ENCODE assay signal across 21 mouse cellular contexts in genomic region chr13:13830469-13831074, GRCm38 (mm10). TPM values are rescaled to one million over a fixed set of nuclear protein-coding genes. Genes with fewer than 3 reads are reported as not detected.
DNase-seq lines count a peak whose midpoint lies in the region; ATAC-seq and TF ChIP-seq lines count a peak whose summit lies in the region.
"Had no signal": no experiment of that assay in that cellular context is flagged by ENCODE, and none has a peak within 500 bp of the region (broad histone marks: within the 10 kb centered on the region; RNA-seq: fewer than 3 reads in every experiment).

No protein-coding gene starts in this region.

- DNase-seq in hindbrain, embryonic 14.5 days (ENCODE audit: low spot score): no peak
- no peak for DNase-seq in hindbrain, embryonic 10.5 days (ENCODE audit: low spot score)
- peak; percentile 15 for DNase-seq in hindbrain, postnatal 0 days (ENCODE audit: low spot score)
- no peak for DNase-seq in layer of hippocampus, adult 9-10 months (ENCODE audit: low spot score)
- DNase-seq in left cerebral cortex, postnatal 14 days (ENCODE audit: low spot score in 2 of 2): no peak
- DNase-seq: adrenal gland, adult 2 months; cerebellum, adult 11 months; cerebellum, postnatal 10 days; gastrocnemius, postnatal 25 days; kidney, adult 2 months; kidney, postnatal 14 days; layer of hippocampus, adult 9-11 months; right cerebral cortex, adult 18-20 months had no signal

- H3K4me2 ChIP-seq in hindbrain, embryonic 14.5 days (replicated peaks): no peak overlapping the region
- no peak overlapping the region for H3K4me2 ChIP-seq in forebrain, embryonic 16.5 days (ENCODE audit: low read length)
- no peak overlapping the region for H3K4me2 ChIP-seq in hindbrain, postnatal 0 days (ENCODE audit: low read depth, low read length)
- no peak overlapping the region for H3K4me2 ChIP-seq in neural tube, embryonic 15.5 days
- H3K4me2 ChIP-seq: embryonic facial prominence, embryonic 13.5 days; limb, embryonic 15.5 days; midbrain, embryonic 12.5 days had no signal

- no peak overlapping the region for H3K9ac ChIP-seq in hindbrain, embryonic 14.5 days
- no peak overlapping the region for H3K9ac ChIP-seq in forebrain, embryonic 16.5 days (replicated peaks; ENCODE audit: low read depth, low read length)
- H3K9ac ChIP-seq in hindbrain, postnatal 0 days (replicated peaks; ENCODE audit: low read length): no peak overlapping the region
- no peak overlapping the region for H3K9ac ChIP-seq in neural tube, embryonic 15.5 days (replicated peaks)
- H3K9ac ChIP-seq: embryonic facial prominence, embryonic 13.5 days; limb, embryonic 15.5 days; midbrain, embryonic 12.5 days had no signal

- H3K27me3 ChIP-seq in hindbrain, embryonic 14.5 days (ENCODE audit: control insufficient read depth, insufficient read depth, low read length): no peaks in the 10 kb centered on the region
- H3K27me3 ChIP-seq in hindbrain, embryonic 10.5 days (ENCODE audit: insufficient read depth, poor library complexity, severe bottlenecking): no peaks in the 10 kb centered on the region
- H3K27me3 ChIP-seq in forebrain, embryonic 16.5 days (replicated peaks; ENCODE audit: control insufficient read depth, insufficient read depth, low read length): no peaks in the 10 kb centered on the region
- no peaks in the 10 kb centered on the region for H3K27me3 ChIP-seq in hindbrain, postnatal 0 days (ENCODE audit: insufficient read depth, low read length)
- H3K27me3 ChIP-seq in neural tube, embryonic 15.5 days (replicated peaks): no peaks in the 10 kb centered on the region
- H3K27me3 ChIP-seq: embryonic facial prominence, embryonic 13.5 days; limb, embryonic 15.5 days; midbrain, embryonic 12.5 days had no signal

- intact Hi-C loops in left cerebral cortex, postnatal 14 days (cut with DNase I): no loop called here

- 38% methylated on average over 4 of the region's 4 CpGs for WGBS in hindbrain, embryonic 14.5 days
- WGBS in hindbrain, embryonic 10.5 days: 54% methylated on average over 4 of the region's 4 CpGs
- WGBS in forebrain, embryonic 16.5 days: 57% methylated on average over 4 of the region's 4 CpGs
- WGBS in hindbrain, postnatal 0 days: 55% methylated on average over 4 of the region's 4 CpGs
- 16% methylated on average over 4 of the region's 4 CpGs for WGBS in neural tube, embryonic 15.5 days

- no peaks in the 10 kb centered on the region; the same call in 1 of the 2 replicates for H3K4me1 ChIP-seq in hindbrain, embryonic 14.5 days (replicated peaks; ENCODE audit: control insufficient read depth, insufficient read depth, low read length)
- H3K4me1 ChIP-seq in hindbrain, embryonic 10.5 days (replicated peaks): no peaks in the 10 kb centered on the region
- H3K4me1 ChIP-seq in forebrain, embryonic 16.5 days (replicated peaks; ENCODE audit: control insufficient read depth, insufficient read depth, low read length): no peaks in the 10 kb centered on the region
- no peaks in the 10 kb centered on the region for H3K4me1 ChIP-seq in hindbrain, postnatal 0 days (ENCODE audit: insufficient read depth, low read length)
- peaks cover 5% of the 10 kb centered on the region; the same call in 1 of the 2 replicates for H3K4me1 ChIP-seq in neural tube, embryonic 15.5 days
- H3K4me1 ChIP-seq: embryonic facial prominence, embryonic 13.5 days; limb, embryonic 15.5 days; midbrain, embryonic 12.5 days had no signal

- H3K9me3 ChIP-seq in hindbrain, embryonic 14.5 days (ENCODE audit: control insufficient read depth, low read length): no peaks in the 10 kb centered on the region
- H3K9me3 ChIP-seq in hindbrain, embryonic 10.5 days: 0 out of 2 replicates have a peak, but pooled peaks cover 4% of the 10 kb centered on the region
- H3K9me3 ChIP-seq in forebrain, embryonic 16.5 days (ENCODE audit: control insufficient read depth, low read length): no peaks in the 10 kb centered on the region
- no peaks in the 10 kb centered on the region for H3K9me3 ChIP-seq in hindbrain, postnatal 0 days (ENCODE audit: low read length)
- no peaks in the 10 kb centered on the region for H3K9me3 ChIP-seq in neural tube, embryonic 15.5 days (replicated peaks)
- H3K9me3 ChIP-seq: embryonic facial prominence, embryonic 13.5 days; limb, embryonic 15.5 days; midbrain, embryonic 12.5 days had no signal

- H3K4me3 ChIP-seq in hindbrain, embryonic 14.5 days (replicated peaks; ENCODE audit: low read length): no peak overlapping the region
- no peak overlapping the region for H3K4me3 ChIP-seq in hindbrain, embryonic 10.5 days
- H3K4me3 ChIP-seq in forebrain, embryonic 16.5 days (replicated peaks; ENCODE audit: low read length): no peak overlapping the region
- H3K4me3 ChIP-seq in hindbrain, postnatal 0 days (ENCODE audit: low read length): no peak overlapping the region
- no peak overlapping the region for H3K4me3 ChIP-seq in neural tube, embryonic 15.5 days (replicated peaks)
- H3K4me3 ChIP-seq: embryonic facial prominence, embryonic 13.5 days; limb, embryonic 15.5 days; midbrain, embryonic 12.5 days; myocyte had no signal

- no peaks in the 10 kb centered on the region for H3K36me3 ChIP-seq in hindbrain, embryonic 14.5 days (replicated peaks; ENCODE audit: control insufficient read depth, insufficient read depth)
- H3K36me3 ChIP-seq in hindbrain, embryonic 10.5 days: no peaks in the 10 kb centered on the region
- no peaks in the 10 kb centered on the region for H3K36me3 ChIP-seq in forebrain, embryonic 16.5 days (ENCODE audit: control insufficient read depth, insufficient read depth)
- no peaks in the 10 kb centered on the region for H3K36me3 ChIP-seq in hindbrain, postnatal 0 days (ENCODE audit: insufficient read depth, low read length)
- H3K36me3 ChIP-seq in neural tube, embryonic 15.5 days: no peaks in the 10 kb centered on the region
- H3K36me3 ChIP-seq: embryonic facial prominence, embryonic 13.5 days; limb, embryonic 15.5 days; midbrain, embryonic 12.5 days had no signal

- peak; percentile 38; the same call in 1 of the 2 replicates for ATAC-seq in hindbrain, embryonic 14.5 days (ENCODE audit: low FRiP score)
- ATAC-seq in forebrain, embryonic 16.5 days: peak; percentile 28; the same call in 1 of the 2 replicates
- 0 out of 2 replicates have a peak, but pooled peaks have one; percentile 21 for ATAC-seq in hindbrain, postnatal 0 days
- peak; percentile 48 for ATAC-seq in neural tube, embryonic 15.5 days (ENCODE audit: low FRiP score)
- ATAC-seq: lung, postnatal 0 days had no signal

- no peak overlapping the region for H3K27ac ChIP-seq in hindbrain, embryonic 14.5 days
- no peak overlapping the region for H3K27ac ChIP-seq in hindbrain, embryonic 10.5 days
- H3K27ac ChIP-seq in forebrain, embryonic 16.5 days (ENCODE audit: low read length): no peak overlapping the region
- H3K27ac ChIP-seq in hindbrain, postnatal 0 days: no peak overlapping the region
- H3K27ac ChIP-seq in neural tube, embryonic 15.5 days (replicated peaks): no peak overlapping the region
- H3K27ac ChIP-seq: embryonic facial prominence, embryonic 13.5 days; limb, embryonic 15.5 days; midbrain, embryonic 12.5 days; stomach, postnatal 0 days had no signal

- TF ChIP-seq CTCF in hindbrain, postnatal 0 days (IDR thresholded peaks at IDR 0.05; ENCODE audit: low read depth): no peak

RNA-seq across cellular contexts. Expression of gene Gng4, which starts 46.7 kb away (rescaled TPM):
- polyA plus RNA-seq in hindbrain, embryonic 14.5 days (2014; fragmentation: Nextera tagmentation; extraction: Ambion mirVana): 75.6 and 113 TPM in 2 replicates
- 1.7 and 2.9 TPM in 2 replicates for polyA plus RNA-seq in hindbrain, embryonic 10.5 days (2016; fragmentation: Nextera tagmentation; extraction: Ambion mirVana)
- 25.0 and 39.5 TPM in 2 replicates for polyA plus RNA-seq in forebrain, embryonic 16.5 days (2015; fragmentation: Nextera tagmentation; extraction: Ambion mirVana)
- 137 and 142 TPM in 2 replicates for total RNA-seq in hindbrain, postnatal 0 days (2014; rRNA removed)
- 97.5 and 115 TPM in 2 replicates for polyA plus RNA-seq in hindbrain, postnatal 0 days (2015; fragmentation: Nextera tagmentation; extraction: Ambion mirVana)
- polyA plus RNA-seq in neural tube, embryonic 15.5 days (2015; fragmentation: Nextera tagmentation; extraction: Ambion mirVana): 70.4 and 81.3 TPM in 2 replicates
- total RNA-seq in left cerebral cortex, postnatal 14 days (2021): 10 to 100 TPM; 85.6 to 97.9 TPM
